Mouse (Mus musculus) G1E (cell line): ENCODE measurements around the gene Mrpl48. TPM values are rescaled to one million over a fixed set of nuclear protein-coding genes. Genes with fewer than 3 reads are reported as not detected.

Experiments used
- ATAC-seq: 2 replicates; pipeline ENCODE4 v1.8.0; 2016; ENCODE audit warnings: mild to moderate bottlenecking; ENCODE audit not compliant: insufficient number of reproducible peaks, poor library complexity, low FRiP score, severe bottlenecking; ENCODE audit errors: extremely low read depth
- DNase-seq: peaks from one replicate; pipeline ENCODE4 v3.0.0; 2012; ENCODE audit warnings: low spot score
- H3K27me3 ChIP-seq: 2 replicates; pipeline ENCODE4 v1.6.1; 2012; ENCODE audit warnings: mild to moderate bottlenecking, low read length, inconsistent platforms; ENCODE audit not compliant: insufficient read depth
- H3K36me3 ChIP-seq: replicated peaks from 2 replicates; pipeline ENCODE3; 2012; ENCODE audit warnings: mild to moderate bottlenecking, inconsistent platforms
- H3K4me1 ChIP-seq: 2 replicates; pipeline ENCODE4 v1.6.1; 2012; ENCODE audit warnings: low read depth, low read length, inconsistent platforms, mixed read lengths; ENCODE audit not compliant: insufficient read depth
- H3K4me3 ChIP-seq: 2 replicates; pipeline ENCODE4 v1.5.1; 2012; ENCODE audit warnings: low read depth, mild to moderate bottlenecking, inconsistent platforms, low read length, moderate library complexity, mixed read lengths
- H3K9me3 ChIP-seq: replicated peaks from 2 replicates; pipeline ENCODE4 v1.6.1; 2012; ENCODE audit warnings: inconsistent platforms
- CTCF ChIP-seq: IDR thresholded peaks from 2 replicates; pipeline ENCODE4 v1.5.1; 2012; ENCODE audit warnings: low read depth, low read length, inconsistent platforms, mixed read lengths
- GATA1 ChIP-seq: IDR thresholded peaks from 2 replicates; pipeline ENCODE4 v1.6.1; 2012; ENCODE audit warnings: borderline replicate concordance, low read length, inconsistent platforms, mixed read lengths
- GATA2 ChIP-seq: IDR thresholded peaks from 2 replicates; pipeline ENCODE4 v1.6.1; 2012; ENCODE audit warnings: low read depth, low read length, inconsistent platforms, borderline replicate concordance
- POLR2AphosphoS5 ChIP-seq: IDR thresholded peaks from 2 replicates; pipeline ENCODE4 v1.6.1; 2012; ENCODE audit warnings: low read depth, low read length, inconsistent platforms; ENCODE audit not compliant: insufficient replicate concordance
- TAL1 ChIP-seq: conservative IDR thresholded peaks from 2 replicates; pipeline ENCODE4 v1.6.1; 2012; ENCODE audit warnings: low read depth, low read length, inconsistent platforms, mixed read lengths
- polyA plus RNA-seq: library from polyadenylated mRNA; stranded (reverse); fragments of >175 nt; gene quantifications from 2 replicates; pipeline ENCODE4 v1.2.3, GENCODE M21; 2012
- total RNA-seq, 2 experiments: library from RNA; stranded (forward) in 1 of 2; stranded (reverse) in 1 of 2; fragments of 200-1000 nt in 1 of 2; fragments of >200 nt in 1 of 2; fragmentation: Nextera tagmentation in 1 of 2; gene quantifications; 2 replicates each; pipeline ENCODE4 v1.2.3; 2014 to 2017

Mrpl48 gene
- total and polyA plus RNA-seq, 3 experiments: 1.7 to 46.0 (median 19.4) TPM

GRCm38 (mm10) chr7:100534216-100534615 lies 73.9 kb downstream of the Mrpl48 start:
- Histone ChIP-seq H3K27me3 (no peaks in the 10 kb centered on the region), H3K4me3 (no peak overlapping the region), H3K36me3 (peaks cover 12% of the 10 kb centered on the region), H3K9me3 (no peaks in the 10 kb centered on the region), H3K4me1 (peaks cover 16% of the 10 kb centered on the region)
- DNase-seq: no peak
- TF ChIP-seq TAL1 (no peak), GATA2 (no peak), CTCF (no peak), GATA1 (no peak), POLR2AphosphoS5 (no peak)
- no peak for ATAC-seq

- Histone ChIP-seq H3K4me1 (peaks cover 16% of the 10 kb centered on the region), H3K4me3 (no peak overlapping the region), H3K27me3 (0 out of 2 replicates have a peak, but pooled peaks cover under 1% of the 10 kb centered on the region), H3K36me3 (peaks cover 6% of the 10 kb centered on the region), H3K9me3 (no peaks in the 10 kb centered on the region)
- DNase-seq: no peak
- ATAC-seq: no peak
- TF ChIP-seq GATA1 (no peak), TAL1 (no peak), GATA2 (no peak), CTCF (no peak), POLR2AphosphoS5 (no peak)
Measured at GRCm38 (mm10) chr7:100533503-100533902, 74.6 kb downstream of the Mrpl48 start.

- ATAC-seq (no peak), DNase-seq (no peak)
- peaks cover 6% of the 10 kb centered on the region for H3K36me3 ChIP-seq
- TF ChIP-seq TAL1 (no peak), CTCF (no peak), GATA1 (no peak)
- no peaks in the 10 kb centered on the region; the same call in 1 of the 2 replicates for H3K4me1 ChIP-seq
- no peaks in the 10 kb centered on the region for H3K9me3 ChIP-seq
- peaks cover 7% of the 10 kb centered on the region for H3K27me3 ChIP-seq
- H3K4me3 ChIP-seq: no peak overlapping the region
Measured at GRCm38 (mm10) chr7:100530766-100531165, 77.3 kb downstream of the Mrpl48 start.

GRCm38 (mm10) chr7:100524669-100525068 lies 83.4 kb downstream of the Mrpl48 start:
- no peak for DNase-seq
- no peak for TF ChIP-seq GATA1
- no peak for TF ChIP-seq CTCF
- no peak for TF ChIP-seq GATA2
- TF ChIP-seq POLR2AphosphoS5: no peak
- TF ChIP-seq TAL1: no peak

GRCm38 (mm10) chr7:100522222-100522621 lies 85.9 kb downstream of the Mrpl48 start:
- TF ChIP-seq POLR2AphosphoS5 (no peak), CTCF (no peak)
- ATAC-seq (no peak), DNase-seq (no peak)
- peaks cover 4% of the 10 kb centered on the region; the same call in 1 of the 2 replicates for H3K9me3 ChIP-seq
- peaks cover 13% of the 10 kb centered on the region for H3K4me1 ChIP-seq
- peaks cover 29% of the 10 kb centered on the region for H3K27me3 ChIP-seq
- H3K36me3 ChIP-seq: no peaks in the 10 kb centered on the region
- H3K4me3 ChIP-seq: no peak overlapping the region

More at GRCm38 (mm10) chr7:100524669-100525068, 83.4 kb downstream of the Mrpl48 start:
- peaks cover 4% of the 10 kb centered on the region; the same call in 1 of the 2 replicates for H3K9me3 ChIP-seq
- H3K4me3 ChIP-seq: no peak overlapping the region
- H3K36me3 ChIP-seq: no peaks in the 10 kb centered on the region
- ATAC-seq: no peak
- H3K4me1 ChIP-seq: peaks cover 8% of the 10 kb centered on the region
- peaks cover 21% of the 10 kb centered on the region for H3K27me3 ChIP-seq

GRCm38 (mm10) chr7:100520663-100521285 lies 87.3 kb downstream of the Mrpl48 start:
- DNase-seq: no peak
- H3K27me3 ChIP-seq: peaks cover 29% of the 10 kb centered on the region
- no peaks in the 10 kb centered on the region for H3K36me3 ChIP-seq
- ATAC-seq: no peak
- TF ChIP-seq TAL1 (no peak), CTCF (peak; percentile 83)
- H3K9me3 ChIP-seq: peaks cover 4% of the 10 kb centered on the region; the same call in 1 of the 2 replicates
- H3K4me1 ChIP-seq: peaks cover 15% of the 10 kb centered on the region
- no peak overlapping the region for H3K4me3 ChIP-seq

- Histone ChIP-seq H3K9me3 (peaks cover 4% of the 10 kb centered on the region; the same call in 1 of the 2 replicates), H3K27me3 (peaks cover 30% of the 10 kb centered on the region), H3K4me1 (peaks cover 18% of the 10 kb centered on the region), H3K4me3 (no peak overlapping the region), H3K36me3 (no peaks in the 10 kb centered on the region)
- TF ChIP-seq GATA2 (no peak), CTCF (no peak), TAL1 (no peak), GATA1 (no peak), POLR2AphosphoS5 (no peak)
- ATAC-seq (no peak), DNase-seq (no peak)
Measured at GRCm38 (mm10) chr7:100520204-100520603, 87.9 kb downstream of the Mrpl48 start.
